Mouse (Mus musculus): ENCODE results near the gene Cfd. TPM values are rescaled to one million over a fixed set of nuclear protein-coding genes. Genes with fewer than 3 reads are reported as not detected.

The Cfd gene
- total RNA-seq, 2 experiments from 2014 or later = 85.8 to 154 TPM

GRCm38 (mm10) chr10:79930826-79931186 lies 40.2 kb downstream of the Cfd start:
- no peak for DNase-seq (ENCODE audit: low spot score in 2 of 2)

GRCm38 (mm10) chr10:79931797-79932196 lies 41.1 kb downstream of the Cfd start:
- no peak for DNase-seq (ENCODE audit: low spot score in 2 of 2)

- DNase-seq (ENCODE audit: low spot score in 2 of 2) = peak; percentile 76 to 87
Measured at GRCm38 (mm10) chr10:79932736-79933135, 42.1 kb downstream of the Cfd start.

GRCm38 (mm10) chr10:79933145-79933679 lies 42.6 kb downstream of the Cfd start:
- DNase-seq (ENCODE audit: low spot score in 2 of 2) = no peak

GRCm38 (mm10) chr10:79933861-79934260 lies 43.2 kb downstream of the Cfd start:
- DNase-seq (ENCODE audit: low spot score in 2 of 2) = no peak

- peak; percentile 85 to 89 for DNase-seq (ENCODE audit: low spot score in 2 of 2)
Measured at GRCm38 (mm10) chr10:79934272-79934721, 43.6 kb downstream of the Cfd start.

GRCm38 (mm10) chr10:79934794-79935569 lies 44.3 kb downstream of the Cfd start:
- no peak for DNase-seq (ENCODE audit: low spot score in 2 of 2)

GRCm38 (mm10) chr10:79936284-79936910 lies 45.7 kb downstream of the Cfd start:
- no peak for DNase-seq (ENCODE audit: low spot score in 2 of 2)

GRCm38 (mm10) chr10:79936911-79937441 lies 46.3 kb downstream of the Cfd start:
- DNase-seq (ENCODE audit: low spot score in 2 of 2) = peak; percentile 51 to 65

GRCm38 (mm10) chr10:79937775-79938526 lies 47.3 kb downstream of the Cfd start:
- no peak for DNase-seq (ENCODE audit: low spot score in 2 of 2)

- no peak for DNase-seq (ENCODE audit: low spot score in 2 of 2)
Measured at GRCm38 (mm10) chr10:79940749-79941148, 50.1 kb downstream of the Cfd start.

Small RNA genes within 50 kb of the gene (microRNA-seq; reads per million reads assigned to microRNA genes)
- gene Mir6910 = not detected

Other genes starting within 250 kb of the Cfd start
- gene Odf3l2, start 245.1 kb upstream of the Cfd start, total RNA-seq (2021) = not detected
- gene Madcam1, start 226.3 kb upstream of the Cfd start, total RNA-seq (2021) = under 1 TPM in 1 of 2 experiments, not detected in 1; 0.39 TPM
- 10 to 100 TPM; 21.2 to 21.6 TPM for gene Tpgs1, start 221.5 kb upstream of the Cfd start, total RNA-seq (2021)
- 100 to 1,000 TPM; 307 to 315 TPM for gene Cdc34, start 208.7 kb upstream of the Cfd start, total RNA-seq (2021)
- 1 to 10 TPM; 2.5 to 3.8 TPM for gene Gzmm, start 201.8 kb upstream of the Cfd start, total RNA-seq (2021)
- 100 to 1,000 TPM; 390 to 392 TPM for gene Bsg, start 186.4 kb upstream of the Cfd start, total RNA-seq (2021)
- gene Hcn2, start 174.2 kb upstream of the Cfd start, total RNA-seq (2021) = under 1 TPM; 0.96 TPM
- gene Polrmt, start 144.3 kb upstream of the Cfd start, total RNA-seq (2021) = 10 to 100 TPM; 25.5 to 27.8 TPM
- gene Fgf22, start 135.8 kb upstream of the Cfd start, total RNA-seq (2021) = not detected
- gene Rnf126, start 123.9 kb upstream of the Cfd start, total RNA-seq (2021) = 10 to 100 TPM; 45.0 to 52.5 TPM
- gene Fstl3, start 113.6 kb upstream of the Cfd start, total RNA-seq (2021) = 1 to 10 TPM; 1.1 to 2.1 TPM
- not detected for gene Prss57, start 99.9 kb upstream of the Cfd start, total RNA-seq (2021)
- gene Palm, start 97.3 kb upstream of the Cfd start, total RNA-seq (2021) = 10 to 100 TPM; 42.1 to 50.8 TPM
- gene Misp, start 69.9 kb upstream of the Cfd start, total RNA-seq (2021) = under 1 TPM in 1 of 2 experiments, not detected in 1; 0.42 TPM
- gene Ptbp1, start 36.4 kb upstream of the Cfd start, total RNA-seq (2021) = 100 to 1,000 TPM; 167 to 170 TPM
- gene Prtn3, start 16.4 kb upstream of the Cfd start, total RNA-seq (2021) = under 1 TPM in 1 of 2 experiments, not detected in 1; 0.47 TPM
- gene Plppr3, start 16.2 kb upstream of the Cfd start, total RNA-seq (2021) = 1 to 10 TPM; 1.2 to 1.3 TPM
- gene Elane, start 4.6 kb upstream of the Cfd start, total RNA-seq (2021) = under 1 TPM in 1 of 2 experiments, not detected in 1; 0.29 TPM
- 10 to 100 TPM; 39.4 to 41.1 TPM for gene Med16, start 18.1 kb downstream of the Cfd start, total RNA-seq (2021)
- not detected for gene Gm26602, start 20.0 kb downstream of the Cfd start, total RNA-seq (2021)
- gene Kiss1r, start 26.1 kb downstream of the Cfd start, total RNA-seq (2021) = under 1 TPM; 0.41 to 0.56 TPM
- gene R3hdm4, start 30.4 kb downstream of the Cfd start, total RNA-seq (2021) = 100 to 1,000 TPM in 1 of 2 experiments, 10 to 100 TPM in 1; 97.9 to 102 TPM
- gene Arid3a, start 36.2 kb downstream of the Cfd start, total RNA-seq (2021) = 1 to 10 TPM; 4.5 to 4.9 TPM
- gene Wdr18, start 69.3 kb downstream of the Cfd start, total RNA-seq (2021) = 10 to 100 TPM; 27.7 to 28.3 TPM
- under 1 TPM; 0.10 to 0.27 TPM for gene Grin3b, start 79.9 kb downstream of the Cfd start, total RNA-seq (2021)
- gene Tmem259, start 93.5 kb downstream of the Cfd start, total RNA-seq (2021) = 100 to 1,000 TPM; 109 to 119 TPM
- gene Cnn2, start 97.7 kb downstream of the Cfd start, total RNA-seq (2021) = 10 to 100 TPM; 51.0 to 55.0 TPM
- gene Abca7, start 105.6 kb downstream of the Cfd start, total RNA-seq (2021) = 1 to 10 TPM; 4.8 to 4.9 TPM
- gene Arhgap45, start 125.8 kb downstream of the Cfd start, total RNA-seq (2021) = 1 to 10 TPM; 4.0 to 4.7 TPM
- gene Polr2e, start 148.9 kb downstream of the Cfd start, total RNA-seq (2021) = 10 to 100 TPM; 77.3 to 77.7 TPM
- 100 to 1,000 TPM; 339 to 434 TPM for gene Gpx4, start 156.3 kb downstream of the Cfd start, total RNA-seq (2021)
- 10 to 100 TPM; 13.0 to 13.6 TPM for gene Sbno2, start 214.7 kb downstream of the Cfd start, total RNA-seq (2021)
- 100 to 1,000 TPM; 116 to 125 TPM for gene Stk11, start 224.9 kb downstream of the Cfd start, total RNA-seq (2021)
- gene Atp5d, start 247.8 kb downstream of the Cfd start, total RNA-seq (2021) = 100 to 1,000 TPM; 522 to 564 TPM
- 1 to 10 TPM; 2.2 to 2.7 TPM for gene Cbarp, start 250.0 kb downstream of the Cfd start, total RNA-seq (2021)

All from gastrocnemius, postnatal 4 days (tissue).